Mouse (Mus musculus) layer of hippocampus, postnatal 36 days (tissue): ENCODE data around the gene Ano4. TPM values are rescaled to one million over a fixed set of nuclear protein-coding genes. Genes with fewer than 3 reads are reported as not detected.
"Not testable (repeated sequence)": the region's sequence is repeated elsewhere in the genome, so short reads cannot be mapped to it uniquely, and the experiment has no call there.

Source experiments
- DNase-seq, 2 experiments: peaks; one replicate each; pipeline ENCODE4 v3.0.0; 2022
- total RNA-seq, 2 experiments: library from RNA; stranded (reverse); gene quantifications; 2 replicates each; pipeline ENCODE4 v1.2.3; 2021

Ano4 gene
- total RNA-seq, 2 experiments from 2014 or later, result 18.6 to 19.4 TPM

GRCm38 (mm10) chr10:89114381-89114780, 230.2 kb downstream of the Ano4 start:
- no peak for DNase-seq

- no peak for DNase-seq
Measured at GRCm38 (mm10) chr10:89111466-89111865, 233.1 kb downstream of the Ano4 start.

DNA sequence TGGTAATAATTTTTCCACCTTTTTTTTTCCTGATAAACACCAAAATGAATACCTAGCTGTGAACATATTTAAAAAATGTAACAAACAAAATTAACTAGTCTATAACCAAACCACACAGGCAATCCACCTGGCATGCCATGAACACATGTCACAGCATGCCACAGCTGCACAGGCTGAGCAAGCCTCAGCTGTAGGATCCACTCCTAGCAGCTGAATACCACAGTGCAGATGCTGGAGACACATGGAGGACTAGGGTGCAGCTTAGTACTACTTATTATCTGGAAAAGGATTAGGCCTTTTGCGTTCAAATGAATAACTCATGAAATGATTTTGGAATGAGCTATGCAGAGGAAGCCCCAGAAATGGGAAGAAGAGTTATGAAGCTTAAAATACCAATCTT, 233.6 kb downstream of the Ano4 start:
- no peak for DNase-seq

- DNase-seq, result no peak
Measured at GRCm38 (mm10) chr10:89103594-89103993, 241.0 kb downstream of the Ano4 start.

GRCm38 (mm10) chr10:89102025-89102424, 242.5 kb downstream of the Ano4 start:
- no peak for DNase-seq

DNA sequence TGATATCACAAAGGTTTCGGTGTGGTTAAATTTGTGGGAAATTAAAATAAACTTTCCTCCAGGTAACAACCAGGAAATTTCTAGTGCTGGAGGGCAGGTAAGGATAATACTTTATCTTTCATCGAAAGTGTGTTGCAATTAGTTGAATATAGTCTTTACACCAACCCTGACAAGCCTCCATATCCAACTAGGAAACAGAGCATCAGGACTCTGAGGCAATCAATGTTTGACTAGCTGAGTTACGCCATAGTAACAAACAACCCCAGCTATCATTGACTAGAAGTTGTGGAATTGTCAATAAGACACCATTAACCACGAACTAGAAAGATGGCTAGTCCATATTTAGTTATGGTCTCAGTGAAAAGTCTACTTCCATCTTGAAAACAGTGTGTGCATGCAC, 246.4 kb downstream of the Ano4 start:
- DNase-seq, result no peak

- no peak for DNase-seq
Measured at GRCm38 (mm10) chr10:89092350-89093040, 252.1 kb downstream of the Ano4 start.

- DNase-seq, result no peak
Measured at GRCm38 (mm10) chr10:89077447-89077846, 267.1 kb downstream of the Ano4 start.

DNA sequence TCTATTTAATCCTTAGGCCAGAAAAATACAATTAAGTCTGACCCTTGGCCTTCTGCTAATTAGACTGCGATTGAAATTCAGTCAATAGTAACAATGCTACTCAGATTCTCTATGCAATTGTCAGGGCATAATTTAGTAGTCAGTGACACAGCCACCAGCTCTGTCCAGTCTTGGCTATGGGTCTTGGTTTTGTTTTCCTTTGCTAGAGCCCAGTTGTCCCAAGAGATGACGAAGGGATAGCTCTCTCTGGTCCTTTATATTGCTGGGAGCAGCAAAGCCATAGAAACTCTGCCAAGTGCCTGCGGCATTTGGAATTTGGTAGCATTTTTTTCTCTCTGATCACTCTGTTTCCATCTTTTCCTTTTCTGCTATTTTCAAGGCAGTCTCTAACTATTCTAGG, 288.7 kb downstream of the Ano4 start:
- no peak for DNase-seq

GRCm38 (mm10) chr10:89044921-89045320, 299.6 kb downstream of the Ano4 start:
- DNase-seq, result not testable (repeated sequence)

DNA sequence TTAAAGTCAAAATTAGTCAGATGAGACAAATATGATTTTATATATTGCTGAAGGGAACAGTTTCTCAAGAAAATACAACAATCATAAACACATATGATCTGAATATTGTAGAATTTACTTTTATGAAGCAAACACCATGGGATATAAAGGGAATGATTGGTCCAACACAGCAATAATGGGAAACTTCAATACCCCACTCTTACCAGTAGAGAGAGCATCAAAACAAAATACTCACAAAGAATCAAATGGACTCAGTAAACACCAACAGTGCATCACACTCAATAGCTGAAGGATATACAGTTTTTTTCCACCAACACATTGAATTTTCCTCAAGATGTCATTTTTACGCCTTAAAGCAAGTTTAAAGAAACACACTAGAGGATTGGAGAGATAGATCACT, 300.4 kb downstream of the Ano4 start:
- DNase-seq, result no peak

DNA sequence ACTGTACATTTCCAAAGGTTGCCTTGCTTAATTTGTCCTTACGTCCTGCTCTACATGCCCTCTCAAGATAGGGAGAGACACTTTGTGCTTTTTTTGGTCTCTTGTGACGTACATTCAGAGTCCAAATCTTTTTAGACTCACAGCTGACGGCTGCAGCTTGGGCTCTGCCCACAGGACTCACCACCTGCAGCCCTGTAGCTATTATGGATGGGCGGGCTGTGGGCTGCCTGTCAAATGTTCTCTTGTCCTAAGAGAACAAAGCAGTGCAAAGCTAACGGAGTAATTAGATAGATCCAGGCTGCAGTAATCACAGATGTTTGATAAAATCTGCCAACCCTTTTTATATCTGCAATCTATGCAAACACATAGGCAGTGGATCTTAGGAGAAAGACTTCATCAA, 325.6 kb downstream of the Ano4 start:
- DNase-seq, result peak; percentile 5 to 21

DNA sequence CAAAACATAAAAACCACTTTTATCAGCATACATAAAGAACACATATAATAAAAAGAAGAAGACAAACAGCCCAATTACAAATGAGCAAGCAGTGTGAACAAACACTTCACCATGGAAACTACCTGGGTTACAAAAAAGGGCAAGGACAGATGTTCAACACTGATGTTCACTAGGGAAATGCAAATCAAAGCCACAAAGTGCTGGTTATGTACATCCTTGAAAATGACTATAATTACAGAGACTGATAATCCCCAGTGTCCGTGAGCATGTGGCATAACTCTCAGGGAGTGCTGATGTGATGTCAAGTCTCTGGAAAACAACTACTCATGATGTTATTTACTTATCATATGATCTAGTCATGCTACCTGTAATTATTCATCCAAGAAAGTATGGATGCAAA, 336.3 kb downstream of the Ano4 start:
- DNase-seq, result no peak

GRCm38 (mm10) chr10:89004518-89004917, 340.0 kb downstream of the Ano4 start:
- no peak for DNase-seq

- DNase-seq, result no peak
Measured at GRCm38 (mm10) chr10:88986925-88987324, 357.6 kb downstream of the Ano4 start.

GRCm38 (mm10) chr10:88983444-88983843, 361.1 kb downstream of the Ano4 start:
- DNase-seq, result no peak

DNA sequence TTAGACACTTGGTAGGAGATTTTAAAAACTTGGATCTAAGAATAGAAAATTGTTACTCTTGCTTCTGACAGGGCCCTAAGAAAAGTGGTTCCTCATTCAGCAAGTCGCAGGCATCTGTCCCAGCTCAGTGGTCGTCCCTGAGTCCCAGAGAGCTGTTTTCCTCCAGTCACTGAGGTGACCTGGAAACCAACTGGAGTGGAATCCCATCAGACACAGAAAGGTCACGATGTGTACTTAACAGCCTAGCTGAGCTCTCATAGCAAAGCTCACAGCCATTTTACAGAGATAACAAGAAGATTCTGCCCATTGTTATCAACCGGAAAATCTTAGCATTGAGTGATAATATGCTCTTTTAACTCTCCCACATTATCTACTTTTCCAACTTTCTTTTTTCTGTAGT, 365.1 kb downstream of the Ano4 start:
- no peak for DNase-seq

DNA sequence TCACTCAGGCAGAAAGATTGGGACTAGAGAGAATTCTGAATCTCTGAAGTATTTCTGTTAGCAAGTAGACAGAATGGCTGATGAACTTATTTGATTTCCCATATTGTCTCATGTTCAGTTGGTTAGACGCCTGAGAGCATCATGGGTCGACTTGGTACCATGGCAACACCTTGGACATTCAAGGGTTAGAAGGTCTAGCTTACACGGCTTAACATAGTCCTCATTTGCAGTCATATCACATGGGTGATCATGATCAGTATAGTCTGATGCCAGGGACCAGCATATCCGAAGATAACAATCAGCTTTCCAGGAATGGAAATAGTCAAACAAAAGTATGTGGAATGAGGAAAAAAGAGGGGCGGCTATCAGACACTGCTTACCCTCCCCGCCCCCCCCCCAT, 365.6 kb downstream of the Ano4 start:
- DNase-seq, result no peak

- DNase-seq, result no peak
Measured at GRCm38 (mm10) chr10:88970951-88971725, 373.4 kb downstream of the Ano4 start.

- no peak for DNase-seq
Measured at GRCm38 (mm10) chr10:88968586-88968985, 376.0 kb downstream of the Ano4 start.

DNA sequence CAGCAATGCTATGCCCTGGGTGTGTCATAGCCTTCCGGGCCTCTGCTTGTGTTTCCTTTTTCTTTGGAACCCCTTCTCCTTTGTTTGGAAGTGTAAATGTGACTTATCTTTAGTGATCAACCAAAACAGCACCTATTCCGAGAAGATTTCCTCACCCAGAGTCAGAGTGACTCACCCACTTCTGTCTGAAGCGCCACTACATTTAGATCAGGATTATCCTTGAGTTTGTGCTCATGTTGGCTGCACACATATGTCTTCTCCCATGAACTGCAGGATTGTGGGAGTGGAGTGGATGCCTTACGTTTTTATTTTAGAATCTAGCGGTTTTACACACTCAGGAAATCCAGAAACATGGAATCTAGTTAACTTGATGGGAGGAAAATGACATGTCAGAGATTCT, 383.8 kb downstream of the Ano4 start:
- DNase-seq, result no peak

DNA sequence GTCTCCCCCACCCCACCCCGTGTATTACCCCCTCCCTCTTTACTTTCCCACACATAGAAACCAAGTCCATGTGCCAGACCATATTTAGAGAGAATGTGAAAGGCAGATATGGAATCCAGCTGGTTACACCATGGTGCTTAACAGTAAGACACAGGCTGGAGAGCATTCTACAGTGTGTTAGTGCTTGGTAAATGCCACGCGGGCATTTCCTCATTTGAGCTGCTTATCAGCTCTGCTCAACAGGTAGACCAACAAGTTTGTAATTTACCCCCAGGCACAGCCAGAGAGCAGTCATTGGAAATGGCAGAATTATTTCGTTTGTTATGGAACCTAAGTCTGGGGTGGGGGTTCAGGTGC, 394.3 kb downstream of the Ano4 start:
- no peak for DNase-seq

- DNase-seq, result no peak
Measured at GRCm38 (mm10) chr10:88949649-88950296, 394.8 kb downstream of the Ano4 start.
